Mouse (Mus musculus): ENCODE data around the gene Rora.

Rora gene

GRCm38 (mm10) chr9:69180961-69181360, 527.4 kb downstream of the Rora start:
- DNase-seq (ENCODE audit: low read depth in 2 of 2, low spot score in 2 of 2) = no peak

GRCm38 (mm10) chr9:69181411-69181810, 527.8 kb downstream of the Rora start:
- no peak for DNase-seq (ENCODE audit: low read depth in 2 of 2, low spot score in 2 of 2)

- DNase-seq (ENCODE audit: low read depth in 2 of 2, low spot score in 2 of 2) = no peak
Observed at GRCm38 (mm10) chr9:69183888-69184287, 530.3 kb downstream of the Rora start.

GRCm38 (mm10) chr9:69190726-69191125, 537.1 kb downstream of the Rora start:
- DNase-seq (ENCODE audit: low read depth in 2 of 2, low spot score in 2 of 2) = no peak

- DNase-seq (ENCODE audit: low read depth in 2 of 2, low spot score in 2 of 2) = no peak
Observed at GRCm38 (mm10) chr9:69192446-69192845, 538.9 kb downstream of the Rora start.

DNA sequence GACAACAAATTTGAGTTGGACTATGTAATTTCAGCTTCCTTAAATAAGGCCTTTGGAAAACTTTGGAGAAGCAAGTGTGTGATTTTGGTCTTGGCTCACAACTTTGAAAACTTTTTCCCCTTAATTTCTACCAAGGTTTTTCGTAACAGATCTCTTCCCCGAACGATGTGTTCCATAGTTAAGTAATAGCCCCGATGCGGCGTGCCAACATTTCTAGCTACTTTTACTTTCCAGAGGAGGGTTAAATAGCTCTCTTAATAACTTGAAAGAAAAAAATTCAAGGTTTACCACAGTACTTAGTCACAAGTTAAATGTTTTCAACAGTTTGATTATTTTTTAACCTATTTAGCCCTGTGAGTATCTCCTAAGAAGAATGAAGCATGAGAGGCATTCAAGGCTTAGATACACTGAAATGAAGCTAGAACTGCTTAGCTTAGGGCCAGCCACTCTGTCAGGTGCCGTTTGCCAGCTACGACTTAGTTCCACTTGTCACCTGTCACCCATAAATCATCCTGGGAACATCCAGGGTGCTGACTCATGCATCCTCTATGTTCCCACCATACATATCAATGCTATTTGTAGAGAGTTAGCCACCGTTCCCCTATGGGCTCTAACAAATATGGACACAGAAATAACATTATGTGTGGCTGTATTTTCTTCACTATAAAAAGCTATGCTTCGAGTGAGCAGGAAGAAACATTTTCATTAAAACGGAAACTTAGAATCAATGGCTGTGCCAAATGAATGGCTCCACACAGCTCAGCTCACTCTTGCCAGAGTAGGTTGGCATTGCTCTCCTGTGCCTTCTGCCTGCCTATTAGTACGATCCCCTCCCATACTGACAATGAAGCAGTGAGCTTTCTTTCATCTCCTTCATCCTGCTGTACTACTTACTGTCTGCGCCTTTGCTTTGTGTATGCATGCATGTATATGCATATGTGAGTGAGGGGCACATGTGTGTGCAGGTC, 541.3 kb downstream of the Rora start:
- no peak for DNase-seq (ENCODE audit: low read depth in 2 of 2, low spot score in 2 of 2)

DNA sequence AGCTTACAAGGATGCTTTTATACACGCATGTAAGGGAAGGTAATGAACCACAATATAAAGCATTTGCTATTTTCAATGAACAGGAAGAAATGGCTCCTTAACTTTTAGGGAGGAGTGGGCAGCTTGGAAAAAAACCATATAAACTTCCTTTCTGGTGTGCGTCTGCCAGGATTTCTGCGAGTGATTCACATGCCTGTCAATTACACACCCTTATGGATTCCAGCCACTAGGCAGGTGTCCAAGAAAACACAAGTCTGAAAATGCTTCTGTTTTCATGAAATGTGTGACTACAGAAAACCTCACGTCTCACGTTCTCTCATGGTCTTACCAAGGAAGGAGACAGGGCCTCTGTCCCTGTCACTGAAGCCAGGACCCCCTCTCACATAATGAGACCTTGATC, 560.2 kb downstream of the Rora start:
- no peak for DNase-seq (ENCODE audit: low read depth in 2 of 2, low spot score in 2 of 2)

DNA sequence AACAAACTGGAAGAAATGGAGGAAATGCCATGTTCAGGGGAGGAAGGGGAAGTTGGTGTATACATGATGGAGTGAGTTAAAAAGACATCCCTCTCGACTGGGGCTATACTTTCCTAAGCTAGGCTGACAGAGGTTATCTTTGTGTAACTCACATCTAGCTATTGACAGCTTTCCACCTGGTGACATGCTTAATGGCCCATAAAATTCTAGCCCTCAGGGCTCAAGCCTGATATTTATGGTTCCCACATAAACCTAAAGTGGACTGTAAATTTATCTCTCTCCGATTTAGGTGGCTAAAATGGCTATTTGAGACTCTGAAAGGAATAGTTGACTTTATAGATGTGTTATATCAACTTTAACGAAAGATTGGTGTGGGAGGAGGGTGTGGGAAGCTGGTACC, 571.3 kb downstream of the Rora start:
- DNase-seq (ENCODE audit: low read depth in 2 of 2, low spot score in 2 of 2) = no peak

- no peak for DNase-seq (ENCODE audit: low read depth in 2 of 2, low spot score in 2 of 2)
Observed at GRCm38 (mm10) chr9:69226424-69226823, 572.8 kb downstream of the Rora start.

GRCm38 (mm10) chr9:69227806-69228205, 574.2 kb downstream of the Rora start:
- DNase-seq (ENCODE audit: low read depth in 2 of 2, low spot score in 2 of 2) = no peak

DNA sequence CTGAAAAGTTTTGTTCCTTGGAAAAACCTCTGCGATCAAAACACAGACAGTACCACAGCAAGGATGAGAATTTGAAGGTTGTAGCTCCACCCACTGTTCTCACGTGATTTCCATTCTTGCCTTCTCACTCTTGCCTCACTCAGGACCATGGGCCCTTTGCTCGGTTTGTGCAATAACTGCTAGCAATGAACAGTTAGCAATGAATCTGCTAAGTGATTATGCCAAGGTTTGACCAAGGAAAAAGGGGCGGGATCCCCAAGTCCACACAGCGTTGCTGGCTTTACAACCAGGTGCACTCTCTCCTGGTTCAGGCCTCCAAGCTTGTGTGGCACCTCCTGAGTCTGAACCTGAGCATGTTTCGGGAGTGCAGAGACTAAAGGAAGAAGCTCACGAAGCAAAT, 576.3 kb downstream of the Rora start:
- DNase-seq (ENCODE audit: low read depth in 2 of 2, low spot score in 2 of 2) = no peak

GRCm38 (mm10) chr9:69234526-69234925, 580.9 kb downstream of the Rora start:
- DNase-seq (ENCODE audit: low read depth in 2 of 2, low spot score in 2 of 2) = no peak

DNA sequence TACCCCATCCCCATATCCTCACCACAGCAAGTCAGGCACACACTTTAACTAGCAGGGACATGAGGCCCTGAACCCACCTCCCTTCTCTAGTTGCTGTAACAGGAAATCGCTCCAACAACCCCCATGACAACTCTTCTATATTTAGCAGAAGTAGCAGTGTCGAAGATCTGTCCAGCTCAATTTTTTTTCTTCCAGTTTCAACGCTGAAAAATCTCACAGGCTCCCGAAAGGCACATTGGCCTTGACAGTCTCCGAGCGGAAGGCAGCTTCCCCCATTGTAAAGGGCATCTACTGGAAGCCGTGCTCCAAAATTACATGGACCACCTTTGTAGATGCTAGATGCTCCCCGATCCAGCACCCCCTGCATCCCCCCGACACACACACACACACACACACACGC, 583.7 kb downstream of the Rora start:
- DNase-seq (ENCODE audit: low read depth in 2 of 2, low spot score in 2 of 2) = no peak

DNA sequence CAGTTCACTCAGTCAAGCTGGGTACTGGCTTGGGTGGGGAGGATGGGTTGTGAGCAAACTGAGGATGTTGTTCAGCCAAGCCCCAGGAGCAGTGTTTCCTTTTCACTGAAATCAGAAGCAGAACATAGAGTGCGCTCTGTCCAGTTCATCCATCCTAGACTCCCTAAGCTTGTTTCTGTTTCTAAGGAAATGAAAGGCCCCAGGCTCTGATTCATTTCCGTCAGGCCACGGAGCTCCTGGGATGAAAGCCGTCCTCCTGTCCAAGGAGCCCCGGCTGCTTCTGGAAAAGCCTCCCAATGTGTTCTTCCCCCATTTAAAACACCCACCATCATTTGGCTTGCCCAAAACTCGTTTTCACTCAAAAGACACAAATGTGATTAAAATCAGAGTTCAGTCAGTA, 589.0 kb downstream of the Rora start:
- DNase-seq (ENCODE audit: low read depth in 2 of 2, low spot score in 2 of 2) = no peak

DNA sequence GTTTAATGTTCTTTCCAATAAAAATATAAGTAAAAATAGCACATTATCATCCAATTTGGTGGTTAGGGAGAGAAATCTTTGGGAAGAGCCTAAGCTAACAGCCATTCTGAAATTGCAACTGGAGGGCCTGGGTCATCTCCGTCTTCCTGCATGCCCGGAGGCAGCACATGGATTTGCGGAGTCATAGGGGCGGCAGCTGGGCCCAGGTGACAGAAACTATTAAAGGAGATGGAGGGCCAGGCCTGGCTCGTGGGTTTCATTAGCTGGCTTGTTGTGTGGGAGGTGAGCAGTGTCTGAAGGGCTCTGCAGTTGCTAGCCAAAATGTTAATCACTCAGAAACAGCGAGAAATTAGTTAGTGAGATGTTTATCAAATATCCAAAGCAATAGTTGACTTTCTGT, 590.0 kb downstream of the Rora start:
- DNase-seq (ENCODE audit: low read depth in 2 of 2, low spot score in 2 of 2) = no peak

- no peak for DNase-seq (ENCODE audit: low read depth in 2 of 2, low spot score in 2 of 2)
Observed at GRCm38 (mm10) chr9:69246225-69246624, 592.6 kb downstream of the Rora start.

DNA sequence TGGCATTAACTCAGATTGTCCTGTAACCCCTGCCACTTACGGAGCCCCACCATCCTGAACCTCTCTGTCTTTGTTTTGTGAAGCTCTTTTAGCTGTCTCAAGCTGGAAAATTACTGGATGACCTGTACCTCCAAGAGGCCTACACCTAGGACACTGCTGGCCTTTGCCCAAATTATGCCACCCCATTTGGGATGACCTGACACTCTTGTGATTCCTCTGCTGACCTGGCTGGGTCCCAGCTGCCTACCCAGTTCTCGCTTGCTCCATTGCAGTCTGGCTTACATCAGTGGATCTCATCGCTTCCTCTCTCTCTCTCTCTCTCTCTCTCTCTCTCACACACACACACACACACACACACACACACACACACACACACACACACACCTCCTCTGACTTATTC, 596.0 kb downstream of the Rora start:
- no peak for DNase-seq (ENCODE audit: low read depth in 2 of 2, low spot score in 2 of 2)

DNA sequence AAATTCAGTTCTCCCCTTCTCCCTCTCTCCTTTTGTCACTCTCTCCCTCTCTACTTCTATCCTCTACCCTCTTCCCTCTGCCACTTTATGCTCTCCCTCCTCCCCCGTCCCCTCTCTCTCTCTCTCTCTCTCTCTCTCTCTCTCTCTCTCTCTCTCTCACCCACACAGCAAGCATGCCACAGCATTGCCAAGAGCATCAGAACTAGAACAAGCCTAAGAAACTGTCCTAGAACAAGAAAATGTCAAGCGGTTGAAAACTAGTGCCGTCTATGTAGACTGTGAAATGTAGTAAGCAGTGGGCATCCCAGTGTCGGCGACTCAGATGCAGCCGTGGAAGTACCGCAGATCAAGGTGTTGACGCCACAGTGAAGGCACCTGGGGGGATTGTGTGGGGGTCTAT, 596.7 kb downstream of the Rora start:
- no peak for DNase-seq (ENCODE audit: low read depth in 2 of 2, low spot score in 2 of 2)

DNA sequence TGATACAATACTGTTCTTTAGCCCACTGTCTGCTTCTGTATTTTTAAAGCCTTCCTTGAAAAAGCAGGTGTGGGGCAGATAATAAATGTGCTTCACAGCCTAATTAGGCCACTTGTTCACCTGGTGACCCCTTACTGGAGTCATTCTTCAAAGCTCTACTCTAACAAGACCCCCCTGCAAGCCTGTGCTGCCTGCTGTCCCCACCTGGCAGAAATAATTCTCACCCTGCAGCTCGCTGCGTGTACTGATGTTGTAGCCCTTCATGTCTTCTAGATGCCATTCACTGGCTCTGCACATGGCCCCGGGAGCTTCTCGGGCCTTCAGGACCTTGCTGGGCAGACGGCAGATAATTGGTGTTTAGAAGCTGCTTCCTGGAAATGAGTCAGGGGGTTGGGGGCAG, 604.9 kb downstream of the Rora start:
- no peak for DNase-seq (ENCODE audit: low read depth in 2 of 2, low spot score in 2 of 2)

- no peak for DNase-seq (ENCODE audit: low read depth in 2 of 2, low spot score in 2 of 2)
Observed at GRCm38 (mm10) chr9:69259382-69259781, 605.8 kb downstream of the Rora start.

- DNase-seq (ENCODE audit: low read depth in 2 of 2, low spot score in 2 of 2) = no peak
Observed at GRCm38 (mm10) chr9:69265151-69265550, 611.6 kb downstream of the Rora start.

- DNase-seq (ENCODE audit: low read depth in 2 of 2, low spot score in 2 of 2) = no peak
Observed at GRCm38 (mm10) chr9:69270374-69270773, 616.8 kb downstream of the Rora start.

DNA sequence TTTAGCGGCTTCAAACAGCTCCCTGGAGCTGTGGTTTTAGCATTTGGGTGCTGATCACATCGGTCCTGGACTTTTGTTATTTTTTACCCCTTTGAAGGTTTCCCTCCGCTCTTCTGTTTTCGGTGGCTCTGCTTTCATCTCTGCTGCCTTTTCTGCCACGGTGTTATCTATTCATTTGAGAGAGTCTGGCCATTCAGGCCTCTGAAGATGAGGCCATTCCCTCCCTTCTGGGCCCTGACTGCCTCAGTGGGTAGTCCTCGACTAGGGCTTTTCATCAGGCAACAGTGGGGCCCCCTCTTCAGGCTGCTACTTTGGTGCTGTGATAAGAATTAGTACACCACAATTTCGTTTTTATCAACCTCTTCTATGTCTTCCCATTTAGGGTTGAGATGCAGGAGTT, 617.3 kb downstream of the Rora start:
- DNase-seq (ENCODE audit: low read depth in 2 of 2, low spot score in 2 of 2) = no peak
